Mouse (Mus musculus) stomach, postnatal 0 days (tissue): ENCODE data around the gene Polr1a. TPM values are rescaled to one million over a fixed set of nuclear protein-coding genes. Genes with fewer than 3 reads are reported as not detected.
"Not testable (repeated sequence)": the region's sequence is repeated elsewhere in the genome, so short reads cannot be mapped to it uniquely, and the experiment has no call there.

ENCODE experiments used
- ATAC-seq: fragments of 200-750 bp; cut with Nextera tagmentation; 2 replicates; pipeline ENCODE4 v1.8.0; 2017; ENCODE audit not compliant: low FRiP score, low TSS enrichment
- DNase-seq: peaks from one replicate; pipeline ENCODE4 v3.0.0-alpha.2; 2016; ENCODE audit warnings: low spot score
- H3K27ac ChIP-seq: fragments of 300-500 bp; sonication (generic); replicated peaks from 2 replicates; pipeline ENCODE4 v1.5.1; 2014; ENCODE audit warnings: mild to moderate bottlenecking, control low read depth
- H3K27me3 ChIP-seq: fragments of 300-500 bp; sonication (generic); 2 replicates; pipeline ENCODE4 v1.6.1; 2014; ENCODE audit warnings: low read length; ENCODE audit not compliant: control insufficient read depth, insufficient read depth
- H3K36me3 ChIP-seq: fragments of 300-500 bp; sonication (generic); 2 replicates; pipeline ENCODE4 v1.6.1; 2014; ENCODE audit warnings: low read length, mixed read lengths; ENCODE audit not compliant: control insufficient read depth, insufficient read depth
- H3K4me1 ChIP-seq: fragments of 300-500 bp; sonication (generic); replicated peaks from 2 replicates; pipeline ENCODE4 v1.6.1; 2014; ENCODE audit warnings: antibody characterized with exemption; ENCODE audit not compliant: control insufficient read depth, insufficient read depth
- H3K4me2 ChIP-seq: fragments of 300-500 bp; sonication (generic); replicated peaks from 2 replicates; pipeline ENCODE4 v1.6.1; 2014; ENCODE audit warnings: low read depth, mild to moderate bottlenecking, control low read depth, moderate library complexity
- H3K4me3 ChIP-seq: fragments of 300-500 bp; sonication (generic); 2 replicates; pipeline ENCODE4 v1.5.1; 2014; ENCODE audit warnings: low read depth, low read length, control low read depth
- H3K9ac ChIP-seq: fragments of 300-500 bp; sonication (generic); 2 replicates; pipeline ENCODE4 v1.6.1; 2014; ENCODE audit warnings: mild to moderate bottlenecking, low read length, control low read depth, mixed read lengths
- H3K9me3 ChIP-seq: fragments of 300-500 bp; sonication (generic); 2 replicates; pipeline ENCODE4 v1.6.1; 2016; ENCODE audit warnings: low read length; ENCODE audit not compliant: control insufficient read depth
- CTCF ChIP-seq: IDR thresholded peaks from 2 replicates; pipeline ENCODE4 v1.5.1; 2016; ENCODE audit warnings: antibody characterized with exemption, low read depth, mild to moderate bottlenecking, moderate library complexity
- EP300 ChIP-seq: optimal IDR thresholded peaks from 2 replicates; pipeline ENCODE3; 2016; ENCODE audit warnings: antibody characterized with exemption
- WGBS: fragments of 180-500 bp; shearing (Covaris S2); extraction: QIAGEN DNeasy Blood & Tissue Kit; methylation state at CpG from one replicate; pipeline ENCODE4 v1.1.7; 2014; 5-methylcytosine and 5-hydroxymethylcytosine counted together
- polyA plus RNA-seq: library from polyadenylated mRNA; unstranded; fragments of >200 nt; fragmentation: Nextera tagmentation; extraction: Ambion mirVana; gene quantifications from 2 replicates; pipeline ENCODE4 v1.2.1, GENCODE M21; 2015

The Polr1a gene
- polyA plus RNA-seq, 1 experiment from 2014 or later: 8.4 TPM

DNA sequence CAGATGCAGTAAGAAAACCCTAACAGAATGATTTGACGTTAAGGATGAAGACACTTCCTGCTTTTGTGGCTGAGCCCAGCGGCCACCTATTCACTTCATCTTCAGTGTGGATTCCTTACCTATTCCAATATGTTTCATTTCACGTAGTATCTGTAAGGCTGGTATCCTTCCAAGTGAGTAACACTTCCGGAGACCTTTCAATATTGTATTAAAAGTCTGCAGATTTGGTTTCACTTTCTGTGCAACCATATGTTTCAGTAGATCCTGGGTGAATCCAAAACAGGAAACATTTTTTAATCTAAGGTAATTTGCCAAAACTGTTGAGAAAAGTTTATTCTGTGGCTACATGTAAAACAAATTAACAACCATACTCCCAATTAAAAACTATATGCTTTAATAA, 15.6 kb upstream of the Polr1a start:
- Histone ChIP-seq H3K4me2 (no peak overlapping the region), H3K9me3 (no peaks in the 10 kb centered on the region), H3K27me3 (no peaks in the 10 kb centered on the region), H3K27ac (no peak overlapping the region), H3K4me1 (no peaks in the 10 kb centered on the region), H3K9ac (no peak overlapping the region), H3K36me3 (peaks cover 32% of the 10 kb centered on the region), H3K4me3 (no peak overlapping the region)
- WGBS: 87% methylated on average over 4 of the region's 4 CpGs
- ATAC-seq: no peak
- TF ChIP-seq CTCF (no peak), EP300 (no peak)
- no peak for DNase-seq

DNA sequence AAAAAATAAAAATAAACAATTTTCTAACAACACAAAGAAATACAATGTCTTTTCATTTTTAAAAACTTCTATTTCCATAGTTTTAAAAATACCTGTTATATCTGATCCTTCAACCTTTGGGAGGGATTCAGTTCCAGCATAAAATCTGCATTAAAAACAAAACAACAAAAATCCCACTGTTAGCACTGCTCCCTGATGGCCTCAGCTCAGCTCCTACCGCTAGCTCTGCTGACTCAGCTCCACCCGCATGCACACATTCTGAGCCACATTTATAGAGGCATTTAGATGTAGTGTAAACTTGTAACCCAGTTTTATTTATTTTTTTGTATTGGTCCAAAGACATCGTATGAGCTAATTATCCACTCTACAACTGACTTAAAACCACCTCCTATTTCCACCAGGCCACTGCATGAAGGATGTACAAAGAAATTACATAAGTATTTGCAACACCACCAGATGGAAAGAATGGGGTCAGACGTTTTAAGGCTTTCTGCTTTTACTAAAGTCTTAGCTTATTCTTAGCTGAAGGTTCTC, 1.1 kb upstream of the Polr1a start:
- 5% methylated on average over 4 of the region's 4 CpGs for WGBS
- peak overlapping the region; percentile 84 for H3K4me3 ChIP-seq
- DNase-seq (no peak), ATAC-seq (no peak)
- H3K27me3 ChIP-seq: no peaks in the 10 kb centered on the region
- TF ChIP-seq EP300: no peak
- no peak for TF ChIP-seq CTCF
- no peaks in the 10 kb centered on the region for H3K9me3 ChIP-seq
- H3K9ac ChIP-seq: peak overlapping the region; percentile 78
- H3K36me3 ChIP-seq: no peaks in the 10 kb centered on the region
- no peaks in the 10 kb centered on the region for H3K4me1 ChIP-seq
- H3K27ac ChIP-seq: no peak overlapping the region
- peak overlapping the region; percentile 67 for H3K4me2 ChIP-seq

DNA sequence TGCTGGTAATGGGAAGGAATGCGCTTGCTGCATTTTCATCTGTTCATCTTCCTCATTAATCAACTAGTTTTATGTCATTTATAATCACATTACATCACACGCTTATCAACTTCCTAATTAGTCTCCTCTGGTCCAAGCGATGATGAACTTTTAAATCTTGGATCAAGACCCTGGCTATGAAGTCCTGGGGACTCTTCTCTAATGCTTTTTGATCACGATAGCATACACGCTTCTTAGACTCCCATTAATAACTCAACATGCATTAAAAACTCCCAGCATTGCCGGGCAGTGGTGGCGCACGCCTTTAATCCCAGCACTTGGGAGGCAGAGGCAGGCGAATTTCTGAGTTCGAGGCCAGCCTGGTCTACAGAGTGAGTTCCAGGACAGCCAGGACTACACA, 531 bp downstream of the Polr1a start:
- Histone ChIP-seq H3K4me3 (peak overlapping the region; percentile 84), H3K4me1 (no peaks in the 10 kb centered on the region), H3K4me2 (peak overlapping the region; percentile 67), H3K9me3 (no peaks in the 10 kb centered on the region), H3K27ac (no peak overlapping the region), H3K36me3 (no peaks in the 10 kb centered on the region), H3K27me3 (no peaks in the 10 kb centered on the region), H3K9ac (no peak overlapping the region)
- TF ChIP-seq EP300 (no peak), CTCF (no peak)
- DNase-seq: no peak
- 16% methylated on average over 10 of the region's 10 CpGs for WGBS
- ATAC-seq: no peak

DNA sequence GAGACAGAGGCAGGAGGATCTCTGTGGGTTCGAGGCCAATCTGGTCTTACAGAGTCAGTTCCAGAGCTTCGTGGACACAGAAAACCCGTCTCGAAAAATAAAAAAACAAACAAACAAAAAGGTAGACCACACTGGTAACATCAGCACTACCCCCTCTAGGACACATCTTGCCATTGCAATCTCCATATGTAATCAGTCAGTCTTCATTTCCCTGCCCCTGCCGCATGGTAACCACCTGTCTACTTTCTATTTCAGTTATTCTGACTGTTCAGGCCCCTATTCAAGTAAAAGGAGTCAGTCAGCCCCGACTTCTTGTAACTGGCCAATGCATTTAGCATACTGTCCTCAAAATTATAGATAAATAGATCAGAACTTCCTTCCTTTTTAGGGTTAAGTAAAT, 987 bp downstream of the Polr1a start:
- DNase-seq (no peak), ATAC-seq (no peak)
- Histone ChIP-seq H3K36me3 (peaks cover under 1% of the 10 kb centered on the region; the same call in 1 of the 2 replicates), H3K4me1 (no peaks in the 10 kb centered on the region), H3K9me3 (no peaks in the 10 kb centered on the region), H3K9ac (no peak overlapping the region), H3K4me3 (no peak overlapping the region; the same call in 1 of the 2 replicates), H3K4me2 (peak overlapping the region; percentile 67), H3K27ac (no peak overlapping the region), H3K27me3 (no peaks in the 10 kb centered on the region)
- WGBS: 76% methylated on average over 6 of the region's 6 CpGs
- peak; percentile 31; the same call in 1 of the 2 replicates for TF ChIP-seq CTCF
- TF ChIP-seq EP300: no peak

DNA sequence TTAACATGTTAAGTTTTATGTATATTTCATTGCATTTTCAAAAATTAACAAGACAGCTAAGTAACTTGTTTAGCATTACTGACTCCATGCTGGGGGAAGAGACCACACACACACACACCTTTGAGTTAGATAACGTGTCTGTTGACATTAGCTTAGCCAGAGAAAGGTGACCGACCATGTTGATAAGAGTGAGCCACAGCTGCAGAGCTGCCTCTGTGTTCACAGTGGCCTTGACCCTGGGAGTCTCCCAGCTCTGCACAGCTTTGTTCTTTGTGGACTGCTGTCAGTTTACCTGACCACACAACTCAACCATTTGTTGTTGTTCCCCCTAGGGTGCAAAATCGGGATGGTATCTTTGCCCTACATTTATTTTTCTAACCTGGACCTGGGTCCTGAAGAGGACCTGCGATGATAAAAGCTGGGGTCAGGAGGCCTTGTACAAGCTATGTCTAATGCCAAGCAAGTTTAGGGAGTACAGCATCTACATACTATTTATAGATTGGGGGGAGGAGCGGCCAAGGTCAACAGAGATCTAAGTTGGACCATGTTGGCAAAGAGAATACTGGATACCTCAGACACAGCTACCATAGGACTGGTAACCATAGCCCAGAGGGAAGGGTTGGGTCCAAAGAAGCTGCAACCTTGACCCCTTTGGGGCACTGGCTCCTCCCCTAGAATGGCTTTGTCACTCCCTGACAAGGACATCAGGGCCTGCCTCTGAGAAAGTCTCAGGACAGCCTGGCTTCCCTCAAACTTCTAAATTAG, 3.0 kb downstream of the Polr1a start:
- peaks cover 5% of the 10 kb centered on the region; the same call in 1 of the 2 replicates for H3K36me3 ChIP-seq
- H3K27ac ChIP-seq: 0 out of 2 replicates have a peak overlapping the region, but pooled peaks have one; percentile 13
- H3K4me2 ChIP-seq: no peak overlapping the region
- 56% methylated on average over 5 of the region's 5 CpGs for WGBS
- H3K9ac ChIP-seq: no peak overlapping the region
- H3K4me1 ChIP-seq: no peaks in the 10 kb centered on the region
- H3K4me3 ChIP-seq: no peak overlapping the region
- TF ChIP-seq CTCF (no peak), EP300 (no peak)
- H3K9me3 ChIP-seq: no peaks in the 10 kb centered on the region
- DNase-seq (peak; percentile 33), ATAC-seq (peak; percentile 69; the same call in 1 of the 2 replicates)
- no peaks in the 10 kb centered on the region for H3K27me3 ChIP-seq

DNA sequence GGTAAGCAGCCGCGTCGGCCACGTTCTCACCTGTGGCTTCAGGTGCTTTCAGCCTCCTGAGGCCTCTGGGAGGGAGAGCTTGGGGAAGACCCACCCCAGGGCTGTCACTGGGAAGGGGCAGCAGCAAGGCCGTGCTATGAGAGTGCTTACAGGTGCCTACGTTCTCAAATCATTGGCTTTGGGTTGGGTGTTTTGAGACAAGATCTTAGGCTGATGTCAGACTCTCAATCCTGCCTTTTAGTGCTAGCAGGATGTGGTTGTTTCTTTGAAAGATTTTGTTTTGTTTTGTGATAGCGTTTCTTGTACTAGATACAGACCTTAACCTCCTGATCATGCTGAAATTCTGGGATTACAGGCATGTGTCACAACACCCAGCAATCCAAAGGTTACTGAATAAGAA, 11.9 kb downstream of the Polr1a start:
- WGBS: 90% methylated on average over 7 of the region's 7 CpGs

DNA sequence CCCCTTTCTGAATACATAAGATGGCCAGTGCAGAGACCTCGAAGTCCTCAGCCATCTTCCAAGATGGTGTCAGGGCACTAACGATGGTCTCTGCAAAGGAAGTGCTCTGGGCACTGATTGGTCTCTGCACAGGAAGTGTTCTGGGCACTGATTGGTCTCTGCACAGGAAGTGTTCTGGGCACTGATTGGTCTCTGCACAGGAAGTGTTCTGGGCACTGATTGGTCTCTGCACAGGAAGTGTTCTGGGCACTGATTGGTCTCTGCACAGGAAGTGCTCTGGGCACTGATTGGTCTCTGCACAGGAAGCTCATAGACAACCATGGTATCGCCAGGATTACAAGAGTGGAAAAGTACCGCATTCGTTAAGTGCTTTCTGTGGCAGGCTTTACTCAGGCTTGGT, 16.4 kb downstream of the Polr1a start:
- not testable (repeated sequence) for H3K27me3 ChIP-seq, H3K9me3 ChIP-seq, H3K4me1 ChIP-seq, ATAC-seq, H3K4me2 ChIP-seq, H3K4me3 ChIP-seq, DNase-seq, H3K27ac ChIP-seq, H3K9ac ChIP-seq
- peaks cover 34% of the 10 kb centered on the region for H3K36me3 ChIP-seq
- WGBS: 90% methylated on average over 5 of the region's 5 CpGs

More for the DNA sequence above, 11.9 kb downstream of the Polr1a start:
- Histone ChIP-seq H3K27ac (no peak overlapping the region), H3K27me3 (no peaks in the 10 kb centered on the region), H3K4me3 (no peak overlapping the region), H3K9me3 (no peaks in the 10 kb centered on the region), H3K36me3 (peaks cover 28% of the 10 kb centered on the region), H3K9ac (no peak overlapping the region), H3K4me1 (no peaks in the 10 kb centered on the region), H3K4me2 (no peak overlapping the region)
- TF ChIP-seq CTCF (no peak), EP300 (no peak)
- DNase-seq (no peak), ATAC-seq (no peak)
